Mouse (Mus musculus): ENCODE results near the gene Trp53. TPM values are rescaled to one million over a fixed set of nuclear protein-coding genes. Genes with fewer than 3 reads are reported as not detected.

Gene Trp53
- total RNA-seq, 2 experiments from 2014 or later = 41.6 to 46.1 TPM

- no peak for DNase-seq
These were observed 16.8 kb upstream of the Trp53 start for GRCm38 (mm10) chr11:69563373-69563772.

GRCm38 (mm10) chr11:69564391-69564790, 15.8 kb upstream of the Trp53 start:
- no peak for DNase-seq

- DNase-seq = no peak
These were observed 15.0 kb upstream of the Trp53 start for GRCm38 (mm10) chr11:69565131-69565530.

GRCm38 (mm10) chr11:69575220-69575619, 4.9 kb upstream of the Trp53 start:
- DNase-seq = no peak

DNA sequence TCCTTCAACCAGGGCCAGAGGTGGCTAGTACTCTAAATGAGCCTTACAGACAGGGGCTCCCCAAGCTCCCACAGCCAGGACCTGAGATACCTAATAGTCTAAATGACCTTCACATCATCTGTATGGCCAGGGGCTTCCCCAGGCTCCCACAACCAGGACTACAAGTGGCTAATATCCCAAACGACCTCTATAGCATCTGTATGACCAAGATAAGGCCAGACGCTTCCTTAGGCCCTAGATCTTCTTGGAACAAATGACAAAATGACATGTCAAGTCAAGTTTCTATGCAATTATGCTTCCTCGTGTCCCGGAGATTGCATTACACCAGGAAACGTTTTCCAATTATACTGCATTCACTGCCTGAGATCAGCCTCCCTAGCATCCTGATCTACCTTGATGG, 3.9 kb upstream of the Trp53 start:
- no peak for DNase-seq

- DNase-seq = no peak
These were observed 1.9 kb upstream of the Trp53 start for GRCm38 (mm10) chr11:69578301-69578700.

DNA sequence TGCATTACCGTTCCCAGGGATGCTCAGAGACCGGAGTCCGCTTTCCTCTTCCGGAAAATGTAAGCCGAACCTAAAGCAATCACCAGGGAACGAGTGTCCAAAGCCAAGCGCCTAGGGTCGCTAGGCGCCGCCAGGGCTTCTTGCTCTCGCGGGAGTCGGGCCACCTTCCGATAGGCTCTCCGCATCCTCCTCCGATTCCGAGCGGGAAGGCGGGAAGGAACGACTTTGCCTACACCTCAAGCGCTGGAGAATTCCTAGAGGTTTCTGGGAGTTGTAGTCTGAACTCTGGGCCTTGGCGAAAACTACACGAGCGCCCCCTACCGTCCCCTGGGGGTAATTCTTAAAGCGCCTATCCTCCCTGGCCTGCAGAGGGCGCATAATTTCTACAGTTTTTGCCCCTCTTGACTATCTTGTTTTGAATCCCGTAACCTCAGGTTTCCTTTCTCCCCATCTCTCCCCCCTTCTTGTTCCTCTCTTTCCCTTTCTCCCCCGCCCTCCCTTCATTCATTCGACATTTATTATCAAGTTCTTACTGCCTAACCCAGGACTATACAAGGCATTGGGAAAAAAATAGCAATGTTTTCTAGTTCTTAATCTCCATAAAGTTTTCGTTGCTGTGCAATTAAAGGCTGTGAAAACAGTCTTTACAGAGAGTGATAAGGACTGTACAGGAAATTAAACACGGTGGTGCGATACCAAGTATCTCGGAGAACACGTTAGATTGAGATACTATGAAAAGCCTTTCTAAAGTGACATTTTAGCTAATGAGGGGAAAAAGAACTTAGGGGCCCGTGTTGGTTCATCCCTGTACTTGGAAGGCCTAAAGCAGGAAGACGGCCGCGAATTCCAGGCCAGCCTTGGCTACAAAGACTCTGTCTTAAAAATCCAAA, 786 bp upstream of the Trp53 start:
- peak; percentile 97 for DNase-seq

DNA sequence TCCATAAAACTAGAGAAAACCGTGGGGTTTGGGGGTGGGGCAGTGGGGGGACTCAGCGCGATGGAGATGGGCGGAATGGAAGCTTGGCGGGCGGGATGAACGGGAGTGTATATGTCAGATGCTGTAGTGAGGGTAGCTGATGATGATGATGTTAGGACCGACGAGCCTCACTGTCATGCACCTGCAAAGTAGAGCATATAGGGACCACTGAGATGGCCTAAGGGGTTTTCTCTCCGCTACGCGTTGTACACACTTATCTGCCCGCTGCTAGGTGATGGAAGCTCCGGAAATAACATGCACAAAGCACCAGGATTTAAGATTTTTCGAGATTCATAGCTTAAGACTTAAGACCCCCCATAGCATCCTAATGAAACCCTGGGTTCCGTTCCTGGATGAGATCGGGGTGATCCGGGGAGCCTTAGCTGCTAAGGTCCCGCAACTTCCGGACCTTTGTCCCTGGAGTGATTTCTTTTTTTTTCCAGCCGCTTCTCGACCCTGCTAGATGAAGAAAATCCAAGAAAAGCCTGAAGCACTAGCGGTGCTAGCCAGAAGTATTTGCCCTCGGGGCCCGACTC, 500 bp downstream of the Trp53 start:
- DNase-seq = no peak

GRCm38 (mm10) chr11:69581147-69581688, 1.1 kb downstream of the Trp53 start:
- DNase-seq = peak; percentile 92

- no peak for DNase-seq
These were observed 1.7 kb downstream of the Trp53 start for GRCm38 (mm10) chr11:69581814-69582213.

- no peak for DNase-seq
These were observed 2.2 kb downstream of the Trp53 start for GRCm38 (mm10) chr11:69582230-69582805.

DNA sequence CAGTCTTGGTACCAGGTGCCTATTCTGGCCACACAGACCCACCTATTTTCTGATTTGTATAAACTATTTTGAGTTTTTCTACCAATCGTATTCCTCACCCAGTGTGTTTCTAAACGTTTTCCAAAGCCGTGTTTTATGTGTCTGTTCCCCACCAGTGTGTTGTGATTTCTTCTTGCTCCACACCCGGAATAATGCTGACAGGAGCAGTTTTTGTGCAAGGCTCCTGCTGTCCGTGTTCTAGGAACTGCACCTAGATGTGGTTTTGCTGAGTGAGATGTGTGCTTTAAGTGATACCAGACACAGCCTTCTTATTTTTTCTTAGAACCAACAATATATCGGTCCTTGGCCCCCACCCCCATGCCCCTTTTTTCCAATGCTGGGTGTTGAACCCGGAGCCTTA, 3.8 kb downstream of the Trp53 start:
- DNase-seq = no peak

GRCm38 (mm10) chr11:69584937-69585336, 4.8 kb downstream of the Trp53 start:
- no peak for DNase-seq

DNA sequence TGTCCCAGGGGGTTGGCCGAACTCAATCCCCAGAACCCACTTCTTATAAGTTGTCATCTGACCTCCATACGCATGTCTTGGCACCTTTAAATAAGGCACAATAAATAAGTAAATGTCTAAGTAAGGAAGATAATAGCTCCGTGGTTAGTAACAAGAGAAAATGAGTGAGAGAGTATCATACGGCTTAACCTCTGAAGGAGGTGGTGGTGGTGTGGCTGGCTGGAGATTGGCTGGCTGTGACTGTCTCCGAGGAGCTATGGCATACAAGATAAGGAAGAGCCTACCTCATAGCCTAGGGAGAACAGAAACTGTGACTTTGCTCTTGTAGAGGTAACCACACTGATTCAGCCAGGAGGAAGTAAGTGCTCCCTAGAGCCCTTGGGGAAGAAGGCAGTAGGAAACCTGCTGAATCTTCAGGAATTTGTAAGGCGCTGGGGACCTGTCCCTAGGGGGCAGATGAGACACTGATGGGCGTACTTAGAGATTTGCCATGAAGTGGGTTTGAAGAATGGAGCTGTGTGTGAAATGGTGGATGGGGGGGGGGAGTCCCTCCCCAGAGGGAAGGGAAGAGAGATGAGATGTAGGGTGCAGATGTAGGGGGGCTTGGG, 5.7 kb downstream of the Trp53 start:
- no peak for DNase-seq

DNA sequence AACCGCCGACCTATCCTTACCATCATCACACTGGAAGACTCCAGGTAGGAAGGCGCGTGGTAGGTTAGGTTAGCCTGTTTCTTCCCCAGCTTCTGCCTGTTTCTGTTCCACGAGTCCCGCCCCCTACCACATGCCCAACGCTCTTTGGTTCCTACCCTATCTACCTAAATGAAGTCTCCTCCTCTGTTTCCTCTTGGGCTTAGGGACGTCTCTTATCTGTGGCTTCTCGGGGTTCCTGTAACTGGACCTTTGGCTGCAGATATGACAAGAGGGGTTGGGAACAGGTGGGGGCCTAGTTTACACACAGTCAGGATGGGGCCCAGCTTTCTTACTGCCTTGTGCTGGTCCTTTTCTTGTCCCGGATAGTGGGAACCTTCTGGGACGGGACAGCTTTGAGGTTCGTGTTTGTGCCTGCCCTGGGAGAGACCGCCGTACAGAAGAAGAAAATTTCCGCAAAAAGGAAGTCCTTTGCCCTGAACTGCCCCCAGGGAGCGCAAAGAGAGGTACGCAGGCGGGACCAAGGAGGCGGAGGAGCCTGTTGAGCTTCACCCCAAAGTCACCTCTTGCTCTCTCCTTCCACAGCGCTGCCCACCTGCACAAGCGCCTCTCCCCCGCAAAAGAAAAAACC, 9.2 kb downstream of the Trp53 start:
- no peak for DNase-seq

DNA sequence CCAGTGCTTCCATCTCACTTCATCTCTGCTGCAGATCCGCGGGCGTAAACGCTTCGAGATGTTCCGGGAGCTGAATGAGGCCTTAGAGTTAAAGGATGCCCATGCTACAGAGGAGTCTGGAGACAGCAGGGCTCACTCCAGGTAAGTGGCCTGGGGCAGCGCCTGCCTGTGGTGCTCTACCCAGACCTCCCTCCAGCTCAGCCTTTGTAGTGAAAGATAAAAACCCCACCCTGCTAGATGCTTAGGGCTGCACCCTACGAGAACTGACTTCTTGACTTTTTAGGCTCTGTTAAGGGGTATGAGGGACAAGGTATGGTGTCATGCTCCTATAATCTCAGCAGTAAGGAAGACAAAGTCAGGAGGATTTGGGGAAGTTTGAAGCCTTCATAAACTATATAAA, 10.5 kb downstream of the Trp53 start:
- DNase-seq = no peak

DNA sequence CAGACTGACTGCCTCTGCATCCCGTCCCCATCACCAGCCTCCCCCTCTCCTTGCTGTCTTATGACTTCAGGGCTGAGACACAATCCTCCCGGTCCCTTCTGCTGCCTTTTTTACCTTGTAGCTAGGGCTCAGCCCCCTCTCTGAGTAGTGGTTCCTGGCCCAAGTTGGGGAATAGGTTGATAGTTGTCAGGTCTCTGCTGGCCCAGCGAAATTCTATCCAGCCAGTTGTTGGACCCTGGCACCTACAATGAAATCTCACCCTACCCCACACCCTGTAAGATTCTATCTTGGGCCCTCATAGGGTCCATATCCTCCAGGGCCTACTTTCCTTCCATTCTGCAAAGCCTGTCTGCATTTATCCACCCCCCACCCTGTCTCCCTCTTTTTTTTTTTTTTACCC, 11.3 kb downstream of the Trp53 start:
- DNase-seq = no peak

- no peak for DNase-seq
These were observed 11.9 kb downstream of the Trp53 start for GRCm38 (mm10) chr11:69591899-69592637.

DNA sequence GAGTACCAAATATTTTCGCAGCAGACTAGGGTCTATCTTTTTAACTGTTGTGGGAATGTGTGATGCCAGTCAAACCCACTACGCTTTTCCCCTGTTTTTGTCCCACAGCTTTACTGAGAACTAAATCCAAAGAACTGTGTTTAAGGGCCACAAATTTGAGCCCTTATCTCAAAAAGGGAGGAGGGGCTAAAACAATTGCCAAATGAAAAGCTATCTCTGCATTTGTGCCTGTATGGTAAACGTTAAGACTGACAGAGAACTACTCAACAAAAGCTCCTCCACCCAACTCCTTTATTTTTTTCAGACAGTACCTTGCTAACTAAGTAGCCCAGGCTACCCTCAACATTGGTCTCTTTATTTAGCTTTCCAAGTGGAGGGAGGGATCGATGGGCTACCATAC, 12.6 kb downstream of the Trp53 start:
- no peak for DNase-seq

DNA sequence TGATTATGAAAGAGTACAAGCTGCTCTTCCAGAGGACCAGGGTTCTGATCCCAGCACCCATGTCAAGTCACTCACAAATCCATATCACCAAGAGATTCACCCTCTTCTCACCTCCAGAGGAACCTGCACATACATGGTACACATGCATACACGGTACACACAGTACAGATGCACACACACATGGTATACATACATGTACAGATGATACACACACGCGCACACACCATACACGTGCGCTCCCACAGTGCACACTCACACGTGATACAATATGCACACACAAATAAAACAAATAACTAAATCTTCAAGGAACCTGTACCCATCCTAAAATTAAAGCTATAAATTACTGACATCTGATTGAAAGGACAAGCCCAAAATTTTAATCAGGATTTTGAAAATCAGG, 14.7 kb downstream of the Trp53 start:
- DNase-seq = no peak

DNA sequence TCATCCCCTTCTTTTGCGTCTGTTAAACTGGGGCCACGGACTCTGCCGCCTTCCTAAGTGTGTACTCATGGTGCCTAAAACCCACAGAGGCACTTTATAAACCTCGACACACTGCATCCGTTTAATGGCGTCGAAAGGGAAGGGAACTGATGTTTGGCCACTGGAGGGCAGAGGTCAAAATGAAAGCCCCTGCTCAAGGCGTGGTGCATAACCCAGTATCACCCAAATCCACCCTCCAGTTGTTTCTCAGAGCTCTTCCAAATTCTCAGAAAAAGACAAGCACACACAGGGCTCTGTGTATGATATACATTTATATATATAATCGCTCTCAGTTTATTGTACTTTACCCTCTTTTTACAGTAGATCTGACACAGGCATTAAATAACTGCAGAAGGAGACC, 19.3 kb downstream of the Trp53 start:
- DNase-seq = no peak

DNA sequence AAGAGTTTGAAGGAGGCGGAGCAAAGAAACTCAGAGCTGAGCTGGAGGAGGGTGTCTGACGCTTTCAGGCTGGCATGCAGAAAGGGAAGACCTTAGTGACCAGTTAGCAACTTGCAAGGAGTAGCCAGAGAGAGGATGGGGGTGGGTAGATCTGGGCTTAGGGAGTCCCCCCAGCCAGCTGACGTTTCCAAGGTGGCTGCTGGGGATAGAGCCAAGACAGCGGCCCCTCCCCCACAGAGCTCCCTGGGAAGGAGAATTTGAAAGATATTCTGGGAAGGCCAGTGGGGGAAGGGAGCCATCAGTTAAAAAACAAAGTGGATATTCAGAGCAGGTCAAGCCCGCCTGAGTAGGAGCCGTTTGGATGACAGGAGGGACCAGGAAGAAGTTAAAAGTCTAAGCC, 19.9 kb downstream of the Trp53 start:
- peak; percentile 87 for DNase-seq
